Mouse (Mus musculus): ENCODE measurements around the gene Rhob.

GRCm38 (mm10) chr12:8458400-8458799 is 41.4 kb downstream of the Rhob start:
- TF ChIP-seq CTCF (IDR thresholded peaks at IDR 0.05; ENCODE audit: borderline replicate concordance, control insufficient read depth, extremely low read depth, insufficient read depth, low read length, poor library complexity), result no peak
- TF ChIP-seq POLR2A (IDR thresholded peaks at IDR 0.05; ENCODE audit: control insufficient read depth, extremely low read depth, insufficient read depth, low read length, poor library complexity), result no peak

Data from thymus, adult 2 months (tissue).